Mouse (Mus musculus): Measurements from ENCODE around the gene Tspan18.

GRCm38 (mm10) chr2:93321946-93322345 lies 12.4 kb downstream of the Tspan18 start:
- TF ChIP-seq POLR2A (IDR thresholded peaks at IDR 0.05; ENCODE audit: insufficient read depth, low read depth, low read length) = no peak
- no peak for TF ChIP-seq CTCF (IDR thresholded peaks at IDR 0.05)
- TF ChIP-seq EP300 (IDR thresholded peaks at IDR 0.05; ENCODE audit: insufficient read depth, low read depth, low read length) = no peak

All from heart, adult 2 months (tissue).